Mouse (Mus musculus) kidney, adult 8-10 months (tissue): ENCODE results near the gene Nosip.
"Not testable (repeated sequence)": the region's sequence is repeated elsewhere in the genome, so short reads cannot be mapped to it uniquely, and the experiment has no call there.

ENCODE experiments used
- DNase-seq, 2 experiments: peaks; one replicate each; pipeline ENCODE4 v3.0.0; 2022

Gene Nosip

DNA sequence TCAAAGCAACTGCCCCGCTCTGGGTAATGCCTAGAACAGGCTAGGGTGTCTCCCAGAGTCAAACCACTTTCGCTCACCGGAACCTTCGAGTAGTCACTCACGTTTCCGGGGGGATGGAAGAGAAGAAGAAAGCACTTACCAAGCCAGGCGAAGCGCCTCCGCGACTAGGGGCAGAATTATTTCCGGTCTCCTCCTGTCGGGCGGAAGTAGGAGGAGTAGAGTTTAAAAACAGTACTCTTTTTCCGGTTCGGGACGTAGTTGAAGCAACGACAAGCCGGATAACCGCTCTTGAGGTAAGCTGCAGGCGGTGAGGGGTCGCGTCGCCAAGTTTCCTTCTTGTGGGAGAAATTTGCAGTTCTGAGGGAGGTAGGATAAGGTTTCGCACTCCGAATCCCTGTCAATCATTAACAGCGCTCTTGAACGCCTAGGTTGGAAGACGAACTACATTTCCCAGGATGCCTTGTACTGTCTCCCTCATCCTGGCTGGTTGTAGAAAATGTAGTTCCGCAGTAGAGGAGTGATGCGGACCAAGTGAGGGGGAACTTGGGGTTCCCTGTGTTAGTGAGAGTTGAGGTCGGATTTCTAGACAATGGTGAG, at the start of gene Nosip, which contains the start of gene Prrg2:
Nosip (plus strand) TSS at position 191 of the 597 bp plus-strand sequence.
Prrg2 (minus strand) TSS at position 439 of the 597 bp plus-strand sequence.
- DNase-seq = peak; percentile 97 to 98

DNA sequence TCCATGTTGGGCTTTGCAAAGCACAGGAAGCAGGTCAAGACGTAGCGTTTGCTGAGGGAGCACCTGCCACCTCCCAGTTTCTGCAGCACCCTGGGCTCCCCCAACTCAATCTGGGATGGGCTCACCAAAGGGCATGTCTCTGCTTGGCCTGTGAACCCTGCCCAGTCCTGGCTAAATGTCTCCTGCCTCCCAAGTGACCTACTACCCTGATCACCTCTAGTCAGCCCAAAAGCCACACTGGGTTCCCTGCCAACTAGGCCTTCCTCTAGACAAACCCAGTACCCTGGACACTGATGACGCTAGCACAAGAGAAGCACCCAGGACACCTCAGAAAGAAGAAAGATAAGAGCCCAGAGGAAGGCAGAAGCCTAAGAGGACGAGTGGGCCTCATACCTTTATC, 49.4 kb upstream of the Nosip start:
- no peak for DNase-seq

DNA sequence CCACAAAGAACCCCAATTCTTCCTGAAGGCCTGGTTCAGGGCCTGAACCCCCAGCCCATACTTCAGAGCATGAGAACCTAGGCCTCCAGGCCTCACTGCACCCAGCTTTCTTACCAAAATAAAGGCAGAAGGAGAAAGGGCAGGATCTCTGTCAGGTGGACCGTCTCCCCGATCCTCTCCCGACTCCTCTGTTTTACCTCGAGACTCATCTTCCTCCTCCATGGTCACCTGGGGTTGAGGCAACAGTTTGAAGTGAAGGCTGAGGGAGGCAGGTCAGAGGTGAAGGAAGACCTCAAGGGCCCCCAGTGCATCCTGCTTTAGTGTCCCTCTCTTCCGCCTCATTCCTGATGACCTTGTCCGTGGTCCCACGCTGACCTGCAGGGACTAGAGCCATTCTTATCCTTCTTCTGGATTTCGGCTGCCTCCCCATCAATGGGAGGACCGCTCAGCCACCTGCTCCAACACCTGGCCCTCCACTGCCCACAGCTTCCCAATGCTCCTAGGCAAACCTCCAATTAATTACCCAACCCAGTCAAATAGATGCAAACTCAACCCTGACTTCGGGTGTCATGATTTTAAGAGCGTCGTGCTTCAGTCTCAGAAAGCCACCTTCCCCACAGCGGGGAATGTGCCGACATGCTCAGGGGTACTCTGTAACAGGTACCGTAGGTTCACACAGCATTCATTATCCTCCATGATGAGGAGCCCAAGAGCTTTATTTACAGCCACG, 48.7 kb upstream of the Nosip start:
- no peak for DNase-seq

DNA sequence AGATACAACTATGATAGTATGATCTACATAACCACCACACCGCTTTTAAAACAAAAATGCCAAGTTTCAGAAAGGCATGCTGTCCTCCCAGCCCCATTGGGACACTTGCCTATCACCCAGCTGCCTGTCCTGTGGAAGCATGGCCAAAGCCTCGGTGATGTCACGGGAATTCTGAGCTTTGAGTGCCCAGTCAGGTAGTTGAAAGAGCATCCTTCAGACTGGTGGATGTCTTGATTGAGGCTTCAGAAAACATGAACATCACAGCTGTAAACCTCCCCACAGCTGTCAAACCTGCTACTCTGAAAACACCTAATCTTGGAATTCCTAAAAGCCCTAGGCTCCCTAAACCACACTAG, 48.2 kb upstream of the Nosip start:
- DNase-seq = no peak

DNA sequence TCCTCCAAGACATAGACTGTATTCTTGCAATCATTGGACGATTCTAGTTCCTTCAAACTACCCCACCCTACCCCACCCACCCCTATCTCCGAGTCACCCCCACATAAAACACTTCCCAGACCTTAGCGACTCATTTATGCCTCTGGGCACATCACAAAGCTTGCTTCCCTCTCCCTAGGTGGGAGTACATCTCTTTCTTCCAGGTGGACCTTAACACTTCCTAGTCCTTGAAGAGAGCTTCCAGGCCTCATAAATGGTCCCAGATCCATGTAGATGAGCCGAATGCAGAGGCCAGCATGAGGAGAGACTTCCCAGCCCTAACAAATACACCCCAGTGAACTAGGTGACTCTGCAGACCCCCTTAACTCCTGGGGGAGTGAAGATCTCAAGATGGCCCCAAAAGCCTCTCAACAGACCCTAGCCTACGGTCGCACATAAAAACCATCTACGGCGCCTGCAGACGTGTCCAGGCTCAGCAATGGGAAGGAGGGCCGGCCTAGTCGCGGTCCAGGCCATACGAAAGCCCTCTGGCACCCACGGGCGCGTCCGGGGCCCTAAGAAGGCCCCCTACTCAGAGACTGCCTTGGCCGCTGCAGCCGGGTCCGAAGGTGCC, 46.8 kb upstream of the Nosip start:
- DNase-seq = no peak

DNA sequence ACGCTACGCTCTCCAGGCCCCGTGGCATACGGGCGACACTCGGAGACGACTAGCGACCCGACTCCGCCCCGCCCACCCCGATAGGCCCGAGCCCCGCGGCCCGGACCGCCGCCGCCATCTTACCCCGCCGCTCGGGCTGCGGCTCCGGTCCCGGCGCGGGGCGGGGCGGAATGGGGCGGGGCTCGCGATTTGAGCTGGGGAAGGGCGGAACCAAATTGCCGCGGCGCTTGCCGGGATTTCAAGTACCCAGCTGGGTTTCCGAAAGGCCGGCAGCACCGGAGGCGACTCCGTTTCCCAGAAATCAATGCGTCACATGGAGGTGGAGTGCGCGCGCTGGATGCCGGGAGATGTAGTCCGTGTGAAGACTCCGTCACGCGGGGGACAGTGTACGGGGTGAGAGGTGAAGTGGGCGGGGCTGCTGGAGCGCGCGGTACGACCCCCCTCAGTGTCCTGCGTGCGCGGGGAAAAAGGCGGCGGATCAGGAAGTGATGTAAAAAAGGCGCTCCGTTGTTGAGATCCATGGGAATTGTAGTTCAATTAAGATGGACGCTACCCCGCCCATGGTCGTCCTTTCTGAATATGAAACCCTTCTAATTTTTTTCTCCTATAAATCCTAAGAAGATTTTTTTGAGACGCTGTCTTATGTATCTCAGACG, 46.1 kb upstream of the Nosip start, which contains the start of gene Scaf1:
Scaf1 (minus strand) TSS at position 407 of the 656 bp plus-strand sequence.
- DNase-seq = peak; percentile 100

DNA sequence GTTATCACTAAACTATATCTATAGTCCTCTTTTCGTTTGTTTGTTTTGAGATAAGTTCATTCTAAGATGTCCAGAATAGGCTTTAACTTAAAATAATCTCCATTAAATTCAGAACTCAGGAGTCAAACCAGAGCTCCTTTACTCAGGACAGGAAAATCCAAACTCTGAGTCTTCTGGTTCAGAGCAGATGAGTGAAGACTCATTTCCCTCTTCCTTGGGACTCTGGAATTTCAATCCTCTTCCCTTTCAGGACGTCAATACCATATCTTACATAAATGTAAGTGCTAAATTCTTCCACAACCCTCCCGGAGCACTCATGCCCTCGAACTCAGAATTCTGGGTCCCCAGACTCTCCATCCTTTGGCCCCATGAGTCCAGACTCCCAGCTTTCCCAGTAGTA, 45.5 kb upstream of the Nosip start:
- no peak for DNase-seq

DNA sequence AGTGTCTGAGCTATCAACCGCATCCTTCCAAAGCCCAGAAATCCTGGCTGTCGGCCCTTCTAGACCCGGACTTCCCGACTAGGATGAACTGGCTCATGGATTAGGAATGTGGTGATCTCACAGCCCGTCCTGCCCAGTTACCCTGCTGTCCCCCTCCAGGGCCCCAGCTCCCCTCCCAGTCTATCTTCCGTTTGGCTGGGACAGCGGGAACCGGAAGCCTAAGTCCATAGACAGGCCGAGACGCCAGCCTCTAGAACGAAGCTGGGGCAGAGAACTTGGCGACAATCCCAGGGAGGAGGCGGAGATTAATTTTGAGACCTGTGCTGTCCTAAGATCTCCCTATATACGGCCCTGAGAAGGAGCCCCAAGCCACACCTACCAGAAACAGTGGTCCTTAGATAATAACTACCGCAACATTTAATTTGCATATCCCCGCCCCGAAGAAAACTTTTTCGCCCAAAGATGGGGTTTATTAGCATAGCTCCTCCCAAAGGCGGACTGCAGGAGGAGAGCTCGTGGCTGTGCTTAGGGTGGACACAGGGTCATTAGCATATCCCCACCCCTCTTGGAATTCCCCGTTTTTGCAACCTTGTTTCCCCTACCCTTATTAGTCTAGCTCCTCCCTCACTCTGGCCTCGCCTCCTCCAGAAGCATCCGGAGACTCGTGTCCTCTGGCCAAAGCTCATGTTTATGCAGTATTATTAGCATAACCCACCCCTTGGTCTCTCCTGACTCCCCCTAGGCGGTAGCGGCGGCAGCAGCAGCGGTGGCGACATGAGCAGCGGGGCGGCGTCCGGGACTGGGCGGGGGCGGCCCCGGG, 44.8 kb upstream of the Nosip start, which contains the start of gene Rras:
Rras (plus strand) TSS at position 720 of the 820 bp plus-strand sequence.
- DNase-seq = peak; percentile 94 to 99

DNA sequence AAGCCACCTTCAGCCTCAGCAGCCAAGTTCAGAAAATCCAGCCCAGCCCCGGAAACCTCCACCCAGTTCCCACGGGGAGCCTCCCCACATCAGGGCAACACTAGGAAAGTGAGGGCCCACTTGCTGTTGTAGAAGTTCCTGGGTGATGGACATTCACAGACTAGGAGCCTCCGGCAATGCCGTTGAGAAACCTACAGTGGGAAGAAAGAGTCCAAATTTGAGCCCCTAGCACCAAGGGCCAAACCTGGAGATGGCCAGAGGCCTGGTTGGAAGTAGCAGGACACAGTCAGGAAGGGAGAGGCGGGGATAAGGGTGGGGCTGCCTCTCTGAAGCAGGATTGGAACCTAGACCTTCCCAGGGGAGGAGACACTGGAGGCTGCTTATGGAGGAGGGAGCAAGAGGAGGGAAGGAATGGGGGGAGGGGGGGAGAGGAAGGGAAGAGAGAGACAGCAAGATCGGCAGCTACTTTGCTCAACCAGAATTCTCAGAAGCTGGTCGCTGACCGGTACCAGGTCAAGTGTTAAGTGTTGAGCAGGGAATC, 43.1 kb upstream of the Nosip start:
- DNase-seq = peak; percentile 63 to 70

DNA sequence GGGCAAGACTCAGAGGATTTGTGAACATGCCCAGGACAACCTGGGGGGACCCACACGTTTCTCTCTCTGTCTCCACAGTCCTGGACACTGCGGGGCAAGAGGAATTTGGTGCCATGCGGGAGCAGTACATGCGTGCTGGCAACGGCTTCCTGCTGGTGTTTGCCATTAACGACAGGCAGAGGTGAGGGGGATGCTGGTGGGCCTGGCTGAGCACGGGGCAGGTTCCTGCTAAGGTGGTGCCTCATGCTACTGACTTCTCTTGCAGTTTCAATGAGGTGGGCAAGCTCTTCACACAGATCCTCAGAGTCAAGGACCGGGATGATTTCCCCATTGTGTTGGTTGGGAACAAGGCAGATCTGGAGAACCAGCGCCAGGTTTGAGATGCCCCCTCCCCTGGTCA, 42.0 kb upstream of the Nosip start:
- no peak for DNase-seq

DNA sequence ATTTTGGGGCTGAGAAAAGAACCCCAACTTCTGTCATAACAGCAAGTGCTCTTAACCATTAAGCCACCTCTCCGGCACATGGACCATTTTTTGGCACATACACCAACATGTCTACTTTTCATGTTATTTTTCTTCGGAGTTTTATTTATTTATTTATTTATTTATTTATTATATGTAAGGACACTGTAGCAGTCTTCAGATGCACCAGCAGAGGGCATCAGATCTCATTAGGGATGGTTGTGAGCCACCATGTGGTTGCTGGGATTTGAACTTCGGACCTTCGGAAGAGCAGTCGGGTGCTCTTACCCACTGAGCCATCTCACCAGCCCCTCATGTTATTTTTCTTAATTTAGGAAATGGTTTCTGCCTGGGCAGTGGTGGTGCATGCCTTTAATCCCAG, 38.5 kb upstream of the Nosip start:
- DNase-seq = not testable (repeated sequence)

DNA sequence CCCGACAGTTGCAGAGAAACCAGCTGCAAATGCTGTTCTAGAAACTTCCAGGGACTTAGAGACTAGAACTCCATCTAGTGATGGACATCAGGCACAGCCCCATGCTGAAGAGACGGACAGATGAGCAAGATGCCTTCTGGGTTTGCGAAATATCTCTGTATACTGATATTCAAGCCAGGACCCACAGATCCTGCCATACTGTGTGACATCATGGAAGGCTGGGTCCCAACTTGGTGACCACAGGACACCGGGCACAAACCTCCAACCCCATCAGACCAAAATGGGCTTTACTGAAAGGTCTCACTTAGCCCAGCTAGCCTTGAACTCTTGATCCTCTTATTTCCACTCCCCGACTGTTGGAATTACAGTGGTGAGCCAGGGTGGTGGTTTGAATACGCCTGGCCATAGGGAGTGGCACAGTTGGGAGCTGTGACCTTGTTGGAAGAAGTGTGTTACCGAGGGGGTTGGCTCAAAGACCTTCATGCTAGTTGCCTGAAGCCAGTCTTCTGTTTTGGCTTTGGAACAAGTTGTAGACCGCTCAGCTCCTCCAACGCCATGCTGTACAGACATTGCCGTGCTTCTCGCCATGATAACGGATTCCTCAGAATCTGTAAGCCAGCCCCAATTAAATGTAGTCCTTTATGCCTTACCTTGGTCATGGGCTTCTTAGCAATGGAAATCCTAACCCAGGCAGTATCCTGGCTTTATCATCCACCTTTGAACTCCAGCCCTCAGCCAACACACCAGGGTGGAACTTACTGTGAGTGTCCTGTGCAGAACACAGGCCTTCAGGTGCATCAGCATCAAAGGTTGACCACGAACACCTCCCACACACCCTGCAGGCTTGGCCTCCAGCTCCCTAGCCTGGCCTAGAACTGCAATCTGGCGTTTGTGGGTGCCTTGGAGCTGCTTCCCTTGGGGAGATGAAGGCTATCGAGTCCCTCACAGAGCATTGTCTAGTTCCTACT, 37.7 kb upstream of the Nosip start:
- no peak for DNase-seq

DNA sequence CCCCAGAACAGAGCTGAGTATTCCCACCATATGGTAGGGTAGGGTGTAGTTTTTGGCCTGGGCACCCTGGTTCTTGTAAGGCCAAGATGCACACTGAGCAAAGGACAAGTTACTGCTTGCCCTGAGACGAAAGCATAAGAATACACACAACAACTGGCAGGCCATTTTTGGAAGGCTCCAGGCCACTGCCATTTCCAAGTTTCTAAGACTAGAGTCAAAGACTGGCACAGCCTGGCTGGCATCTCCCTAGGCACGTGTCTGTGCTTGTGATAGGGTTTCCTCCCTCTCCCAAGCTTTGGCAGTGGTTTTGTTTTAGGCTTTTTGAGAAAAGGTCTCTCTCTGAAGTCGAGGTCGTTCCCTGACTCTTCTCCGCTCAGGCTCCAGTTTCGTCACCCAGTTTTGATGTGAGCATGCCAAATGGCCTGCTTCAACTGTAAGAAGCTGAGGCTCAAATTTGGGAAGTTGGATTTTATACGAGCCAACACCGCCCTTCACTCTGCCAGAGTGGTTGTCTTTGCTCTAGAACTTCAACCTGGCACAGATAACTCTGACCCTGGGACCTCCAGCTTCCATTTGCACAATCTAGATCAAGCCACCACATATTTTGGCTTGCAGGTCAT, 36.5 kb upstream of the Nosip start:
- no peak for DNase-seq

DNA sequence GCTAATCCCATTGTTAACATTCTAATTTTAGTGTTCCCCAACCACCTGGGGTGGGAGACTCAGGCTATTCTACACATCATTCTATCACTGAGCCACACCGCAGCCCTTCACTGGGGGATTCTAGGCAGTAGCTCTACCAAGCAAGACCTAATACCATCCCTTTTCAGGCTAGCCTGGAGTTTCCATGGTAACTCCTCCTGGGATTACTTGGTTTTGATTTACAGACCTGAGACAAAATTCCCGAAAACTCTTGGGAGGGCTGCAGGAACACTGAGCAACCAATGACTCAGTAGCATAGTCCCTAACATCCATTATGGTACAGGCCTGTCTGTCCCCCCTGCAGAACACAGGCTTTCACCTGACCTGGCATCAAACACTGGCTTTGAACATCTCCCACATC, 36.0 kb upstream of the Nosip start:
- no peak for DNase-seq

DNA sequence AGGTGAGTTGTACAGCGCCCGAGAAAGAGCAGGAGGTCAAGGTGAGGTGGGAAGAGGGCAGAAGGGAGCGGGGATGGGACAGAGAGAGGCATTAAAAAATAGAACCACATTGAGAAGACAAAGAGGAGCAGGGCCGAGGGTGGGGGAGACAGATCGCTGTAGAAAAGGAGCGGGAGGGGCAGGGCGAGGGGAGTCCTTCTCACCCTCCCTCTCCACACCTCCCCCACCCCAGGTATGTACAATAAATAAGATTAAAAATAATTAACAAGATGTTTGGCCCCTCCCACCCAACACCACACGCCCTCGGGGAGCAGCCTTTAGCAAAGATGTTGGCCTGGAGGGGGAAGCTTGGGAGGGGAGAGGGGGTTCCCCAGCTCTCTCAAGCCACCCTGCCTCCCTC, 34.5 kb upstream of the Nosip start:
- DNase-seq = no peak

DNA sequence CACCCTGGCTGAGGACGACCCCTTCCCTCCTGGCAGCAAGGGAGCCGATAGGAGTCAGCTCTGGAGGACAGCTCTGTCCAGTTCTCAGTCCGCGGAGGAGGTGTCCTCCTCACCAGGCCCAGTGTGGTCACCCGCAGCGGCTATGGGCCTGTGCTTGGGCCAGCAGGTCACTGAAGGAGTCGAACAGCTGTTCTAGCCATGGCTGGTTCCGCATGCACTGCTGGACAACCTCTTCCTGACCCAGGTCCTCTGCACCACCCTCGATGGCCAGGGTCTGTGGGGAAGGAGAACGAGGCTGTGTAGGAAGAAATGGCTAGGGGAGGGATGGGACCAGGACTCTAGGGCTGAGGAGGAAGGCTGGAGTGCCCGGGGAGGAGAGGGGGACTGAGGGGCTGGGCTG, 33.9 kb upstream of the Nosip start:
- no peak for DNase-seq

DNA sequence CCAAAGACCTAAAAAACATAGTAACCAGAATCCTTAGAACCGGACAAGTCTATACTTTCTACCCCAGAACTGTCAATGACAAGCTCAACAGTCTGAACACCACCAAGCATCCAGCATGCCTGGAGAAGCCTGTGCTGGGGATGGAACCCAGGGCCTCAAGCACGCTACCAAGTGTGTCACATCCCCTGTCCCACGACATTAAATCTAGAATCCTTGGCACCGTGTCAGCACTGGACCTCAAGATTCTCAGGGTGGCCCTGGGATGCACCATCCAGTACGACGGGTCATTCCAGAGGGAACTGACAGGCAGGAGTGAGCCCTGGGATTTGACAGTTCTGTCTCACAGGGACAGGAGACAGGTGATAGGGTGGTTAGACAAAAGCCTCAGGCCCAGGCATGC, 32.2 kb upstream of the Nosip start:
- DNase-seq = no peak

DNA sequence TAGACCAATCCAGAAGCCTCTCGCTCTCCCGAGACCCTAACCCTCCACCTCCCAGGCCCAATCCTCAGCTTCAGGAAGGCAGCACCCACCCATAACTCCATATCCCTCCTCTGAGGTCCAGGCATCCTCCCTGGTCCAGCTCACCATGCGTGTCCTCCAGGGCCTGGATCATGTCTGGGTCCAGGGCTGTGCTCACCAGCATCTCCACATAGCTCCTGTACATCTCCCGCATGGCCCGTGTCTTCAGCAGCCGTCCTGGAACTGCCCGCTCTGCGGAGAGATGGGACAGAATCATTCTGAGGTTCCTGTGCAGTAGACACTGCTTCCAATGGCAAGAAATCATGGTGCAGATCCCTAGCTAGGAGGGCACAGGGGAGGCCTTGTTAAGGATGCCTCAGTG, 31.4 kb upstream of the Nosip start:
- DNase-seq = no peak

DNA sequence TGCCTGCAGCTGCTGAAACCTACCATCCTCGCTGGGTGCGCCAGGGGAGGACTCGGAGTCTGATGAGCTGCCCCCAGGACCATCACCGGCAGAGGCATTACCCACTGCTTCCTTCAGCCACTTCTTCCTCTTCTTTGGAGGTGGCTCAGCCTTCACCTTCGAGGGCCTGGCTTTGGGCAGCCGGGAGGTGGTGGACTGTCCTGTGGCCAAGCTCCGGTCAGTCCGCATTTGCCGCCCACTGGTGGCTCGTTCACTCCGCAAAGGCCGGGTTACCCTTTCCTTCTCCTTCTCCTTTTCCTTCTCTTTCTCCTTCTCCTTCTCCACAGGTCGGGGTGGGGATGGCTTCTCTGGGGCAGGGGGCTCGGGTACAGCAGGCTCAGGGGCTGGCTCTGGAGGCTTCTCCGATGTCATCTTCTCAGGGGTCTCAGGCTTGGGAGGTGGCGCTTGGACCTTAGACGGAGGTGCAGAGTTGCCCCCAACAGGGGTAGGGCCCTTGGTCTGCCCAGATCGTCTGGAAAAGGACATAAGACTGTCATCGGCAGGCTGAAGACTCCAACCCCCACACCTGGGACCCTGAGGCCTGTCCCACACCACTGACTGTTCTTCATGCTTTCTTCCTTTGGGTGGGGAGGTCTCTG, 28.4 kb upstream of the Nosip start:
- no peak for DNase-seq

DNA sequence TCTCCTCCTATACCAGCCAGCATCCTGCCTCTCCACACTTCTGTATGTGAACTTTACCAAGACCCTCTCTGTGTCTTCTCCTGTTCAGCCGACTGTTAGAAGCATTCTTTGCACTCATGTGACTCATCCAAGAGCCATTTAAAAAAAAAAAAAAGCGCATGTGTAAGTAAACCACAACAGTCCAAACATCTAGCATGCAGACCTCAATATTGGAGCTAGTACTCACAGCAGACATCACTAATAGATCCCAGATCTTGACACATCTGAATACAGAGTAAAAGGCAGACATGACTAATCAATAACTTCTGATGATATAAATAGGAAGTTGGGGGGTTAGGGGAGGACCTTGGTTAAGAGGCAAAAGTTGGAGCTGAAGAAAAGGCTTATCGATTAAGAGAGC, 26.6 kb upstream of the Nosip start:
- no peak for DNase-seq
